Mouse (Mus musculus) CH12.LX (cell line): ENCODE measurements around the gene Cenpt.
A peak's percentile ranks its signal among the peaks of the same experiment; 100 is the strongest.

Experiments
- CTCF ChIP-seq, 2 experiments: IDR thresholded peaks in 1 of 2; conservative IDR thresholded peaks in 1 of 2; 2 replicates each; pipeline ENCODE4 v1.5.1; 2011 to 2012; ENCODE audit warnings: low read depth in 2 of 2, low read length in 2 of 2, improper control_type of control experiment in 1 of 2, inconsistent platforms in 1 of 2, mild to moderate bottlenecking in 1 of 2, moderate library complexity in 1 of 2
- MAFK ChIP-seq: IDR thresholded peaks from 2 replicates; pipeline ENCODE4 v1.6.1; 2011; ENCODE audit warnings: low read length, improper control_type of control experiment; ENCODE audit not compliant: insufficient replicate concordance
- PAX5 ChIP-seq: IDR thresholded peaks from 2 replicates; pipeline ENCODE4 v1.6.1; 2012; ENCODE audit warnings: low read length, inconsistent platforms, mixed read lengths
- POLR2A ChIP-seq: IDR thresholded peaks from 2 replicates; pipeline ENCODE4 v1.6.1; 2011; ENCODE audit warnings: low read depth, mild to moderate bottlenecking, improper control_type of control experiment, low read length
- POLR2AphosphoS2 ChIP-seq: IDR thresholded peaks from 2 replicates; pipeline ENCODE4 v1.6.1; 2011; ENCODE audit warnings: low read depth, low read length, improper control_type of control experiment
- USF1 ChIP-seq: IDR thresholded peaks from 2 replicates; pipeline ENCODE4 v1.6.1; 2014; ENCODE audit warnings: low read depth, mild to moderate bottlenecking, inconsistent platforms, low read length, improper control_type of control experiment

DNA sequence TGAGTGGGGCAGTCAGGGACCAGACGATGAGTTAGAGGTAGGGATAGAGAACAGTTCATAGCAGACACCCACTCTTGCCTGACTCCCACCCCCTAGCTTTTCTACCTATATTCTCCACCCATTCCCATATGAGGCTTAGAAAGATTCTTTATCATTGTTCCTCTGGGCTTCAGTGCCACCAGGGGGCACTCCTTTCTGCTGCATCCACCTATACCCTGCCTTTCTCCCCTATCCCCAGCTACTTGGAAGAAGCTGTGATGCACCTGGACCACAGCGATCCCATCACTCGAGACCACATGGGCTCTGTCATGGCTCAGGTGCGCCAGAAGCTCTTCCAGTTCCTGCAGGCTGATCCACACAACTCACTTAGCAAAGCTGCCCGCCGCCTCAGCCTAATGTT is 39.4 kb upstream of the Cenpt start:
- TF ChIP-seq MAFK, result no peak
- peak; percentile 34 to 63; a peak in 3 of 4 replicates for TF ChIP-seq CTCF (conservative IDR thresholded peaks at IDR 0.05 in 1 of 2, IDR thresholded peaks at IDR 0.05 in 1 of 2; ENCODE audit: low read depth in 2 of 2, low read length in 2 of 2)
- no peak for TF ChIP-seq POLR2A
- no peak for TF ChIP-seq PAX5
- TF ChIP-seq USF1, result no peak
- TF ChIP-seq POLR2AphosphoS2, result no peak
